Mouse (Mus musculus): ENCODE measurements around the gene Slc22a19. TPM values are rescaled to one million over a fixed set of nuclear protein-coding genes. Genes with fewer than 3 reads are reported as not detected.
"Not testable (repeated sequence)": the region's sequence is repeated elsewhere in the genome, so short reads cannot be mapped to it uniquely, and the experiment has no call there.

Gene Slc22a19
- polyA plus RNA-seq (2012; rRNA removed), result not detected in 2 replicates

- DNase-seq (ENCODE audit: low read depth), result no peak
These were observed at the start of gene Slc22a19 for GRCm38 (mm10) chr19:7711148-7711547. Gene Slc22a19 (minus strand): TSS chr19:7711310.

DNA sequence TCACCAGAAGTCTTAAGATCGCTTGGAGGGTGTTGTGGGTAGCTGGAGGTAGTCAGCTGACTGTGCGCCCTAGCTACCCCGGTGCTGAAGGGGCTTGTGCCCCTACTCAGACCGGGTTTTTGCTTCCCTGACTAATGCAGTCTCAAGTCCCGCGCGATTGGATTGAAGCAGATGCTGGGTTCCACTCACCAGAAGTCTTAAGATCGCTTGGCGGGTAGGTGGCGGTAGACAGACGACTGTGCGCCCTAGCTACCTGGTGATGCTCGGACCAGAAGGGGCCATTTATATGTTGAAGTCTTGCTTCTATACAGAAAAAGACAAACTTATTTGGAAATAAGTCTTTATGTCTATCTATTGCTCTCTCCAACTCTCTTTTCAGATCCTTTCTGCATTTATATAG lies 42.3 kb upstream of the Slc22a19 start:
- DNase-seq (ENCODE audit: low read depth), result not testable (repeated sequence)

- DNase-seq (ENCODE audit: low read depth), result no peak
These were observed 18.4 kb upstream of the Slc22a19 start for GRCm38 (mm10) chr19:7729543-7729942.

DNA sequence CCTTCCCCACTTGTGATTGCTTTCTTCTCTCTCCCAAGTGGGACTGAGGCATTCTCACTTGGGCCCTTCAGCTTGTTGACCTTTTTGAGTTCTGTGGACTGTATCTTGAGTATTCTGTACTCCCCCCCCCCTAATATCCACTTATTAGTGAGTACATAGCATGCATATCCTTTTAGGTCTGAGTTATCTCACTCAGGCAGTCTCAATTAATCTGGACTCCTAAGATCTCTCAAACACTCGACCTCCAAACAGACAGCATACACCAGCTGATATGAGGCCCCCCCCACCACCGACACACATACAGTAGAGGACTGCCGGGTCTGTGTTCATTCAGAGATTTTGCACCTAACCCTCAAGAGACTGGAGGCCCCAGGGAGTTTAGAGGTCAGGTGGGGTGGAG lies 18.0 kb downstream of the Slc22a19 start:
- DNase-seq (ENCODE audit: low read depth), result not testable (repeated sequence)

DNA sequence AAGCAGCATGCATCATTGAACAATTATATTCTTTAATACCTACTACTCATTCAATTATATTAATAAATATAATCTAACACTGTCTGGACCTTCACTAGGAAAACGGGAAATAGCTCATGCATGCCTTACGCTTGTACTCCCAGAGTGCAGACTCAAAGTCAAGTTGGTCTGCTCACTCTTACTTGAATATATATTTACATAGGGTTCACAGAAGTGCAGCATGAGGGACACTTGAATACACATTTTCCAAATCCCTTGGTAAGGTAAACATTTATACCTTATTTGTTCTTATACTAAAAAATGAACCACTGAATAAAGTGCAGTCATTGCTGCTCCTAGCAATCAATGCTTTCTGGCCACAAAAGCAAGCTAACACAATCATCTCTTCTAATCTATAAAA lies 19.9 kb downstream of the Slc22a19 start:
- DNase-seq (ENCODE audit: low read depth), result no peak

- no peak for DNase-seq (ENCODE audit: low read depth)
These were observed 23.1 kb downstream of the Slc22a19 start for GRCm38 (mm10) chr19:7687988-7688387.

- DNase-seq (ENCODE audit: low read depth), result no peak
These were observed 39.1 kb downstream of the Slc22a19 start for GRCm38 (mm10) chr19:7672033-7672432.

DNA sequence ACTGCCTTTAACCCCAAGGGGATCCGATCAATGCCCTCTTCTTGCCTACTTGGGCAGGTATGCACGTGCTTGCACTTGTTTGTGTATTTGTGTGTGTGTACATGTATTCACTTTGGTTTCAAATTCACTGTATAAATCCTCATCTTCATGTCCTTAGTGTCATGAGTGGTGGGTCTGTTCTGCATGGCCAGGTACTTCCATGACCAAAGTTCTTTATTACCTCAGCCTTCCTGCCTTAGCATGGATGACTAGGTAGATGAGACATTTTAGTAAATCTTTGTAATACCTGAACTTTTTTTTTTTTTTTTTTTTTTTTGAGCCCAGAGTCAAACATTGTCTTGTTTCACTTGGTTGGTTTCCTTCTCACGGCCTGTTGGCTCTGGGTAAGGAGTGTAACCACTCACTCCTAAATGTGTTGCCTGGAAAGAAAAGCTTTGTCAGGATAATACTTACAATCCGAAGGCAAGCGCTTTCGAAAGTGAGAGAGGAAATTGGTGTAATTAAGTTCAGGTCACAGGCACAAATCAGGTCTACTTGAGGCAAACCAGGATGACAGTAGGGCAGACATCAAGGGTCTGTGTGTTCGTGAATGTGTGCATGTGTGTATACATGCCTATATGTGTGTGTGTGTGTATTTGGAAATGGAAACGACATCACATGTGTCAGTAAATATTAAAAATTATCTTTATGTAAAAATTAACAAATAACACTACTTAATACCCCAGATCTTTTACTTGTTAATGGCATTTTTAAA lies 62.0 kb downstream of the Slc22a19 start:
- no peak for DNase-seq (ENCODE audit: low read depth)

DNA sequence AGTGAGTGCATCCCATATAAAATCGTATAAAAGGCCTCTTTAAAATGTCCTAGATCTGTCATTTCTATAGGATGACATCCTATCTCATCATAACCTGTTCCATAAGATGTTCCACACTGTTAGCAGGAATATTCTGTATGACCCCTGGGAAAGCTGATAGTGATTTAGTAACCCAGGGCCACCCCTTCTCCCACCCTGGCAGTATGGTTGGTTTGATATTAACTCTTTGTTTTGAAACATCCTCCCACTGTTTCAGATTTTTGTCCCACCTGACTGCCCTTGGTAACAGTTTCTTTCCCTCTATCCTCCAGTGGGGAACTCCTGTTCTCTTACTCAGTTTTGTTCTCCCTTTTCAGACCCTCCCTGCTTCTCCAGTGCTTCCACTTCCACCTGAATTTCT lies 77.3 kb downstream of the Slc22a19 start:
- no peak for DNase-seq (ENCODE audit: low read depth)

DNA sequence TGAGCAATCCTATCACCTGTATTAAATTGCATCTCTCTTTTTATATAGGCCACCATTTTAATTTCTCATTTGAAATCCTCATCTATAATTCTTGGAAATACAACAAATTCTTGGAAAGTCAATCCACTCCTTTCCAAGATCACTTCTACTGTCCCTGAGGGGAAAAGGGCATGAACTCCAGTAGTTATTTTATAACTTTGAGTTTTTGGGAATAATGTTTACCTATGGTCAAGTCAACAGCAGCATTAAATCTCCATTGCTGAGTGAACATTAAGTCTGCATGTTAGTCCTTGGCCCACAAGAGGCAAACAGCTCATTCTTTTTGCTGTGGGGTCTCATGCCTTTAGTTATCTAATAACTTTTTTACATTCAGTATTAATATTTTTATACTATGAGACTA lies 78.1 kb downstream of the Slc22a19 start:
- no peak for DNase-seq (ENCODE audit: low read depth)

Other genes with a start within 250 kb of the Slc22a19 start
- gene Rtn3, start 228.0 kb downstream of the Slc22a19 start, polyA plus RNA-seq (2012; rRNA removed), result 190 and 205 TPM in 2 replicates
- gene Atl3, start 217.3 kb downstream of the Slc22a19 start, polyA plus RNA-seq (2012; rRNA removed), result 33.5 and 40.2 TPM in 2 replicates
- gene Pla2g16, start 153.9 kb downstream of the Slc22a19 start, polyA plus RNA-seq (2012; rRNA removed), result 104 and 159 TPM in 2 replicates
- 43.3 and 74.5 TPM in 2 replicates for gene Lgals12, start 104.1 kb downstream of the Slc22a19 start, polyA plus RNA-seq (2012; rRNA removed)
- 12.2 and 15.8 TPM in 2 replicates for gene Hrasls5, start 98.8 kb downstream of the Slc22a19 start, polyA plus RNA-seq (2012; rRNA removed)
- gene Slc22a26, start 91.4 kb upstream of the Slc22a19 start, polyA plus RNA-seq (2012; rRNA removed), result not detected in 2 replicates